Mouse (Mus musculus) ES-E14 (cell line): ENCODE results near the gene Tpst2. TPM values are rescaled to one million over a fixed set of nuclear protein-coding genes. Genes with fewer than 3 reads are reported as not detected.

Source experiments
- DNase-seq: peaks from one replicate; pipeline ENCODE4 v3.0.0-alpha.2; 2013; ENCODE audit warnings: low read depth, low spot score
- H3K27ac ChIP-seq: 2 replicates; pipeline ENCODE4 v1.5.1; 2012; ENCODE audit warnings: low read depth, mild to moderate bottlenecking, low read length, moderate library complexity, mixed read lengths; ENCODE audit not compliant: poor library complexity, insufficient read depth, severe bottlenecking
- H3K36me3 ChIP-seq: 2 replicates; pipeline ENCODE4 v1.6.1; 2012; ENCODE audit warnings: mild to moderate bottlenecking, low read length, moderate library complexity, mixed read lengths; ENCODE audit not compliant: control insufficient read depth, poor library complexity, insufficient read depth, severe bottlenecking
- H3K4me1 ChIP-seq, 2 experiments: fragments of 150-350 bp in 1 of 2; sonication (generic) in 1 of 2; 2 replicates each; pipeline ENCODE4 v1.6.1; 2012; ENCODE audit warnings: low read length in 2 of 2, mild to moderate bottlenecking in 1 of 2, mixed read lengths in 1 of 2; ENCODE audit not compliant: control insufficient read depth in 2 of 2, insufficient read depth in 2 of 2, poor library complexity in 1 of 2
- H3K4me3 ChIP-seq, 2 experiments: fragments of 150-350 bp in 1 of 2; sonication (generic) in 1 of 2; 2 replicates each; pipeline ENCODE4 v1.5.1; 2012; ENCODE audit warnings: low read length in 2 of 2, low read depth in 1 of 2, mild to moderate bottlenecking in 1 of 2, mixed read lengths in 1 of 2; ENCODE audit not compliant: insufficient read depth in 1 of 2, poor library complexity in 1 of 2, severe bottlenecking in 1 of 2
- H3K9ac ChIP-seq: 2 replicates; pipeline ENCODE4 v1.6.1; 2012; ENCODE audit warnings: low read depth, mild to moderate bottlenecking, low read length, mixed read lengths; ENCODE audit not compliant: poor library complexity, insufficient read depth, severe bottlenecking
- H3K9me3 ChIP-seq: fragments of 150-350 bp; sonication (generic); 2 replicates; pipeline ENCODE4 v1.6.1; 2012; ENCODE audit warnings: low read depth, mild to moderate bottlenecking, low read length; ENCODE audit not compliant: control insufficient read depth, insufficient read depth
- CHD2 ChIP-seq: IDR thresholded peaks from 2 replicates; pipeline ENCODE4 v1.6.1; 2014; ENCODE audit warnings: mild to moderate bottlenecking, low read depth, low read length, inconsistent platforms
- HCFC1 ChIP-seq: IDR thresholded peaks from 2 replicates; pipeline ENCODE4 v1.6.1; 2012; ENCODE audit warnings: low read length, inconsistent platforms, borderline replicate concordance; ENCODE audit not compliant: insufficient read depth
- MAFK ChIP-seq: IDR thresholded peaks from 2 replicates; pipeline ENCODE4 v1.6.1; 2014; ENCODE audit warnings: mild to moderate bottlenecking, low read depth, low read length, inconsistent platforms; ENCODE audit not compliant: insufficient read depth
- ZC3H11A ChIP-seq: IDR thresholded peaks from 2 replicates; pipeline ENCODE4 v1.6.1; 2012; ENCODE audit warnings: low read depth, mild to moderate bottlenecking, inconsistent platforms, low read length, borderline replicate concordance
- ZNF384 ChIP-seq: IDR thresholded peaks from 2 replicates; pipeline ENCODE4 v1.6.1; 2012; ENCODE audit warnings: low read depth, low read length, inconsistent platforms
- in situ Hi-C, 2 experiments: fragments of 600-800 bp; cut with MboI; formaldehyde crosslinking; loops; one replicate each; pipeline ENCODE4 v1.15.1; 2025; ENCODE audit warnings: low sequenced_read_pairs in 2 of 2, inconsistent platforms in 1 of 2; ENCODE audit not compliant: unreplicated experiment in 2 of 2
- total RNA-seq: library from RNA; depleted of rRNA; stranded (reverse); fragments of 300-350 nt; gene quantifications from 2 replicates; pipeline ENCODE4 v1.2.3, GENCODE M21; 2012; rRNA removed

The Tpst2 gene
- total RNA-seq = 82.7 and 103 TPM in 2 replicates

DNA sequence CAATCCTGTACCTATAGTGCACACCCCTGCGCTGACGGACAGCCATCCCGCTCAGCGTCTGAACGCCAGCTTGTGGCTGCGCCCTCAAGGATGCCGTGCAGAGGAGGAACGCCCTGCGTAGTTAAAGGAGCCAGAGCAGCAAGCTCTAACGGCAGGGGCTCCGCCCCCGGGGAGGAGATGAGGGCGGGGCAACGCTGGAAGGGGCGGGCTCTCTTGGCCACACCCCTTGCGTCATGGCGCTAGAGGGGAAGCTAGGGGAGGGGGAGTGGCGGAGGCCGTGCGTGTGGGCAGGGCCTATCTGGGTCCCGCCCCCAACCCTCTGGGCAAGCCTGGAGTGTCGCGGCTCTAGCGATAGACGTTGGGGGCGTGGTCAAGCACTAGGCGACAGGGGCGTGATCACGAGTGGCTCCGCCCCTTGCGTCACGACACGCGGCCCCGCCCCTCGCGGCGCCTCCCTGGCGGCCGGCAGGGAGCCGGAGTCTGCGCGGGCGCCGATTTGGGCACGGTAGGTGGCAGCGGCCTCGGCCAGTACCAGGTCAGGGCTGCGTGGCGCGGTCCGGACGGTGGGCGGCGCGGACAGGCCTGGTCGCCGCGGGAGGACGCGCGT is at the start of gene Tpst2:
Gene Tpst2, plus strand, starts transcription at position 425 of the 607 bp plus-strand sequence.
- peaks cover 8 to 14% of the 10 kb centered on the region in 2 experiments for H3K4me1 ChIP-seq
- H3K9me3 ChIP-seq = no peaks in the 10 kb centered on the region
- H3K27ac ChIP-seq = peak within 1 kb of the TSS; percentile 37
- H3K4me3 ChIP-seq = peak within 1 kb of the TSS; percentile 83 to 92
- peak; percentile 96 for DNase-seq
- in situ Hi-C loops = no loop called here
- no peak for TF ChIP-seq ZNF384
- no peak for TF ChIP-seq HCFC1
- H3K36me3 ChIP-seq = no peaks in the 10 kb centered on the region
- peak within 1 kb of the TSS; percentile 92 for H3K9ac ChIP-seq

- no peaks in the 10 kb centered on the region for H3K36me3 ChIP-seq
Observed at GRCm38 (mm10) chr5:112227354-112227753, 49.1 kb upstream of the Tpst2 start.

DNA sequence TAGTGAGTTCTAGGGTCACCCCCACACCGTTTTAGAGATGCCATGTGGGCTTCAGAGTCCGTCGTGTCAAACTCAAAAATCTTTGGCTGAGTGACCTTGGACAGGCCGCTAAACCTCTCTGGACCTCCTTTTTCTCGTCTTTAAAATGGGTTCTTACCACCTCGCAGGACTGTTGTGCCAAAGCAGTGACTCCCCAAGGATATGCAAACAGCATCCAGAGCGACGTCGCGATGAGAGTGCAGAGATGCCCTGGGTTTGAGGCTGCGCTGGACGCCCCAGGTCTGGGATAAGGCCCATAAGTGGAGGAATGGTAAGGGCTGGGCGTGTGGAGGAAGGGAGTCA is 48.6 kb upstream of the Tpst2 start:
- peak overlapping the region; percentile 31; the same call in 1 of the 2 replicates for H3K9ac ChIP-seq
- peaks cover 0 to 14% of the 10 kb centered on the region in 2 experiments; a peak in 2 of 4 replicates for H3K4me1 ChIP-seq
- H3K36me3 ChIP-seq = no peaks in the 10 kb centered on the region
- H3K9me3 ChIP-seq = no peaks in the 10 kb centered on the region
- TF ChIP-seq HCFC1 = no peak
- TF ChIP-seq CHD2 = no peak
- no peak for TF ChIP-seq MAFK
- no peak for TF ChIP-seq ZNF384
- TF ChIP-seq ZC3H11A = no peak
- H3K27ac ChIP-seq = no peak overlapping the region
- H3K4me3 ChIP-seq = peak overlapping the region; percentile 53 to 60; a peak in 2 of 4 replicates
- in situ Hi-C loops = loop anchor here in 1 of 2 experiments (25.0 kb wide), 1 partner anchor 109 kb away; the partner anchor contains the start of genes Hps4, Srrd and Tfip11
- DNase-seq = no peak

More at GRCm38 (mm10) chr5:112227354-112227753, 49.1 kb upstream of the Tpst2 start:
- no peaks in the 10 kb centered on the region for H3K9me3 ChIP-seq
- no peak for TF ChIP-seq ZC3H11A
- TF ChIP-seq CHD2 = no peak
- no peak for TF ChIP-seq MAFK
- no peak for TF ChIP-seq ZNF384
- H3K4me1 ChIP-seq = peaks cover 0 to 14% of the 10 kb centered on the region in 2 experiments; a peak in 2 of 4 replicates
- peak overlapping the region; percentile 31; the same call in 1 of the 2 replicates for H3K9ac ChIP-seq
- no peak overlapping the region for H3K27ac ChIP-seq
- H3K4me3 ChIP-seq = peak overlapping the region in 1 of 2 experiments; percentile 31; a peak in 3 of 4 replicates
- in situ Hi-C loops = loop anchor here in 1 of 2 experiments (25.0 kb wide), 1 partner anchor 110 kb away; the partner anchor contains the start of genes Hps4, Srrd and Tfip11
- no peak for DNase-seq

DNA sequence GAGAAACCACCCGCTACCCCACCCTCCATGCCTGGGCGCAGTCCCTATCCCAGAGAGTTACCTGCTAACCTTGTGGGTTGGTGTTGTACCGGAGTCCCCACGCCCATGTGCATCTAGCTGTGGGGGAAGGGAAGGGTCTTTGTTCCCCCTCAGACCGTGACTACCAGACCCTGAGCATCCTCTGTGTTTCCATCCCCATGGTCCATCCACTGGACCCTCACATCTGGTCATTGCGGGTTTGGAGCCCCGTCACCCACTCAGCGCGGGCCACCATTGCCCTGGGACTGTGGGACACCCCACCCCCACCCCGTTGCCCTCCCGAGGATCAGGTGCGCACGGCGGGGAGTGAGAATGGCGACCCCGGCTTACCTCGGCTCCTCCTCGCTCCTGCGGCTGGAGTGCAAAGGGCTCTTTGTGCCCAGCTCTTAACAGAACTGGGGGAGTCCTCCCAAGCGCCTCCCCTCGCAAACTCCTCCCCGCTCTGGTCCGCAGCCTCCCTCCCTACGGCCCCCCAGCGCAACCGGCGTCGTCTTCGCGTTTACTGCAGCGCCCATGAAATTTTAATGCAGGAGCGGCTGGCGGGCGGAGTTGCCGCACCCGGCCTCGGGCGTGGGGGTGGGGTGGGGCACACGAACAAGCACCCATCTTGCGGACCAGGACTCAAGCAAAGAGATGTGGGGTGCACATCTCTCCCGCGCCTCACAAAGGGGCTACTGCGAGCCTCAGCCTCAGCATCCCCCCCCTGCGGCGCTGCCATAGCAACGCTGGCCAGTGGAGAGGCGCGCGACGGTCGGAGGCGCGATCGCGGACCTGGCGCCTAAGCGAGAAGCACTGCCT is 48.0 kb upstream of the Tpst2 start:
- Histone ChIP-seq H3K4me3 (peak overlapping the region; percentile 53 to 60), H3K4me1 (peaks cover 0 to 14% of the 10 kb centered on the region in 2 experiments; a peak in 2 of 4 replicates), H3K36me3 (no peaks in the 10 kb centered on the region), H3K27ac (no peak overlapping the region), H3K9me3 (no peaks in the 10 kb centered on the region), H3K9ac (peak overlapping the region; percentile 15; the same call in 1 of the 2 replicates)
- in situ Hi-C loops = loop anchor here in 1 of 2 experiments (25.0 kb wide), 1 partner anchor 109 kb away; the partner anchor contains the start of genes Hps4, Srrd and Tfip11
- no peak for TF ChIP-seq ZNF384
- TF ChIP-seq CHD2 = no peak
- no peak for TF ChIP-seq ZC3H11A
- TF ChIP-seq HCFC1 = no peak
- TF ChIP-seq MAFK = no peak
- no peak for DNase-seq
